Mouse (Mus musculus) thymus, postnatal 10 days (tissue): ENCODE data around the gene Micall1.

Experiments
- DNase-seq, 2 experiments: peaks; one replicate each; pipeline ENCODE4 v3.0.0; 2021; ENCODE audit warnings: low spot score in 2 of 2

The Micall1 gene

DNA sequence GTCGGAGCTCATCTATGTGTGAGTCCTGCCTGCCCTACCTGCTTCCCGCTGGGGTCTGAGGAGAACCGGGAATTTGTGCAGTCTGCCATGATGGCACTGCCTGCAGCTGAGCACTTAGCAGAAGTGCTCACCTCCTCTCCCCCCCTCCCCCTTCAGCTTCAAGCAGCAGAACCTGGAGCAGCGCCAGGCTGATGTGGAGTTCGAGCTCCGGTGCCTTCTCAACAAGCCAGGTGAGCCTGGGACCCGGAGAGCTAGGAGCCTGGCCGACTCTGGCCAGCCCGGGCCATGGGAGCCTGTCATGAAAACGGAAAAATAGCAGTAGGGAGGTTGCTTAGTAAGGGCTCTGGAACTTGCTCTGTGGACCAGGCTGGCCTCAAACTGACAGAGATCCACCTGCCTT, 22.1 kb downstream of the Micall1 start:
- DNase-seq = no peak

DNA sequence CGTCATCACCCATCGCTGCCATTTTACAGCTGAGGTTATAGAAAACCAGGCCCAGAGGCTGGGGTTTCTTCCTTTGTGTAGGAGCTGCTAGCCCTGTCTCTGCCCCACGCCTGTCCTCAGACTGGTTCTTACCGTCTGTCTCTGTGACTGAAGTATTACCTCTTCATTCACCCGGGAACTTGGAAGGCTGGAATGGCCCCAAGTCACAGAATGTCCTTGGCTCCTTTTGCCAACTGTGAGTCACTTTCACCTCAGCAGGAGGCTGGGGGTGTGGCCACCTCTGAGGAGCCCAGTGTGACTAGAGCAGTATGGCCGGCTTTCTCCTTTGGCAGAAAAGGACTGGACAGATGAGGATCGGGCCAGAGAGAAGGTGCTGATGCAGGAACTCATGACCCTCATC, 22.7 kb downstream of the Micall1 start:
- DNase-seq = no peak

- DNase-seq = no peak
Observed at GRCm38 (mm10) chr15:79133191-79133661, 24.5 kb downstream of the Micall1 start.

DNA sequence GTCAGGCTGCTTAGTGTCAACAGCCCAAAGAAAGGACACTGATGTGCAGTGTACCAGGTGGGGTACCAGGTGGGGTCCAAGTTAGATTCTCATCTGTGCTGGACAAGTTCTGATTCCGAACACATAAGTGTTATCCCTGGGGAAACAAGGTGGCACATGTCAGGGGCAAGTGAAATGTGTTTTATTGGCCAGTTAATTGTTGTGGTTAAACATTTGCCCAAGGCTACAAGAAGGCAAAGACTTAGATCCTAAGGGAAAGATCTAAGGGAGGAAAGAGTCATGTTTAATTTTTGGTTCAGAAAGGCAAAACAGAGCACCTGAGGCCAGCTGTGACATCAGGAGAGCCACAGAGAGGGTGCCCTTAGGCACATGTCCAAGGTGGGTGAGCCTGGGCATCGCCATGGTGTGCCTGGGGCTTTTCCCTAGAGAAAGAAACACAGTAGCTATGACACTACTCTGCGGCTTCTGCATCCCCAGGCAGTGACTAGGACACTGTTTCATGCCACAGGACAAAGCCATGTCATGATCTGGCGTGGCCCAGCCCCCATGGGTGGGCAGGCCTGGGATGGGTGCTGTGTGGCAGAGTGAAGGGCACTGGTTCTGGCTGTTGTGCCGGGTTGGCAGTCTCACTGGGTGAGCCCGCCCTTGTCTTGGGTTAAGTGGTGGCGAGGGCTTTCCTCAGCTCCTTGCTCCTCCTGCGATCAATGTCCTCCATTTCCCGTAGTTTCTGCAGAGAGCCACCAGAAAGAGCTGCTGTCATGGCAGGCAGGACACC, 26.0 kb downstream of the Micall1 start:
- DNase-seq = no peak

DNA sequence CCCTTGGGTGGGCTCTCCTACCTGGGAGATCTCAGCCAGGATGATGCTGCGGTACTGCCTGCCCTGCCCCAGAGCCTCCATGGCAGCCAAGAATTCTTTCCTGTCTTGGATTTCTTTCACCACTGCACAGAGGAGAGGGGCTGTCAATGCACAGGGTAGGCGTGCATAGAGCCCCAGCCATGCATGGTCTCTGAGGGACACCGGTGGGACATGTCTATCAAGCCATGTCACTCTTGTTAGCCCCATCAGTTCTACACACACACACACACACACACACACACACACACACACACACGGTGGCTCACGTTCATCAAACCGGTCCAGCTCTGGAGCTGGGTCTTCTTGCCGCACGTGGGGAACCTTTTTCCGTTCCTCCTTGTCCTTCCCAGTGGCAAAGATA, 26.6 kb downstream of the Micall1 start:
- no peak for DNase-seq

- DNase-seq = no peak
Observed at GRCm38 (mm10) chr15:79135783-79136575, 27.3 kb downstream of the Micall1 start.

DNA sequence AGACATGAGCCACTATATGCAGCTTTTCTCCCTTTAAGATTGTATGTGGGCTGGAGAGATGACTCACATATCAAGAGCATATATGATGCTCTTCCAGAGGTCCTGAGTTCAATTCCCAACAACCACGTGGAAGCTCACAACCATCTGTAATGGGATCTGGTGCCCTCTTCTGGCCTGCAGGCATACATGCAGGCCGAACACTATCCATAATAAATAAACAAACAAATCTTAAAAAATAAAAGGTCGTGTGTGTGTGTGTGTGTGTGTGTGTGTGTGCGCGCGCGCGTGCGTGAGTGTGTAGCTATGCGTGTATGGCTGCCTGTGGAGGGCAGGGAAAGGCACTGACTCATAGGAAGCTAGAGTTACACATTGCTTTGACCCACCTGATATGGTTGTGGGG, 30.9 kb downstream of the Micall1 start:
- DNase-seq = no peak

- DNase-seq = peak; percentile 91 to 97
Observed at GRCm38 (mm10) chr15:79140866-79141565, 32.3 kb downstream of the Micall1 start, which contains the start of the genes Polr2f and 1700088E04Rik. Gene Polr2f (plus strand): TSS chr15:79141009. Gene 1700088E04Rik (minus strand): TSS chr15:79141253.

DNA sequence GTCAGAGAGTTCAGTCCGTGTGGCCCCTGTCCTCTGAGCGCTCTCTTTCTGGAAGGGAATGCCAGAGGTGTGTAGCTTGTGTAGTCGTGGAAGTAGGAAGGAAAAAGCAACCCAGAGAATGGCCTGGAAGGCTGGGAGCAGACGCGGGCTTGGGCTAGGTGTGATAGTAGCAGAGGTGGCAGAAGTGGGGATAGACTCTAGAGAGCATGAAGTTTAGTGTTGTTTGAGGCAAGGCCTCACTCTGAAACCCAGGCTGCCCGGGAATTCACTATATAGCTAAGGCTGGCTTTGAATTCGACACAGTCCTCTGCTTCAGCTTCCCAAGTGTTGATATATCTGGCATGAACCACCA, 32.8 kb downstream of the Micall1 start:
- no peak for DNase-seq

DNA sequence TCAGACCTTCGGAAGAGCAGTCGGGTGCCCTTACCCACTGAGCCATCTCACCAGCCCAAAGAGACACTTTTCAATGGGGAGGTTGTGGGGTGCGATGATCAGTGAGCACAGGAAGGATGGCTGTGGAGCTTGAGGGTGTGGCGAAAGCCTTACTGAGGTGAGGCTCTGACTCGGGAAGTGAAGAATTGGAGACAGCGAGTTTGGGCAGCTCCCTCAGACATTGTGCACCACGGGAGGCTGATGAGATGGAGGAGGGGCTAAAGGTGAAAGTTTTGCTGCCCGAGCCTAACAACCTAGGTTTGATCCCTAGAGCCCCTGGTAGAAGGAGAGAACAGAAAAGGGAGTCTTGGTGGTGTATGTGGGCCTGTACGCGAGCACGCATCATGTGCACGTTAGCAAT, 34.6 kb downstream of the Micall1 start:
- DNase-seq = no peak

GRCm38 (mm10) chr15:79144021-79144420, 35.3 kb downstream of the Micall1 start:
- DNase-seq = no peak

DNA sequence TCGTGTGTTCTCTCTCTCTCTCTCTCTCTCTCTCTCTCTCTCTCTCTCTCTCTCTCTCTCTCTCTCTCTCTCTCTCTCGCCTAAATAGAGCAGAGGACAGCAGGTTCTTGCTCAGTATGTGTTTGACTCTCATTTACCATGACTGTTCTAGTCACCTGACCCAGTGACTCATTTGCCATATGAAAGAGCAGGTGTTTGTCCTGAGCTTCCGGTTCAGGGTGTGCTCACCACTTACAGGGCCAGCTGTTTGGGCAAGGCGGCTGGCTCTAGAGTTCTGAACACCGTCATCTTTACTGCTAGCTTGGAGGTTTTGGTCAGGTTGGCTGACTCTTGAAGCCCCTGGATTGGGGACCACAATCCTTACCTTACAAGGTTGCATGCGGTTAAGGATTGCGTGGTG, 36.8 kb downstream of the Micall1 start:
- DNase-seq = no peak

GRCm38 (mm10) chr15:79148533-79148932, 39.8 kb downstream of the Micall1 start:
- DNase-seq = peak; percentile 43 to 82

DNA sequence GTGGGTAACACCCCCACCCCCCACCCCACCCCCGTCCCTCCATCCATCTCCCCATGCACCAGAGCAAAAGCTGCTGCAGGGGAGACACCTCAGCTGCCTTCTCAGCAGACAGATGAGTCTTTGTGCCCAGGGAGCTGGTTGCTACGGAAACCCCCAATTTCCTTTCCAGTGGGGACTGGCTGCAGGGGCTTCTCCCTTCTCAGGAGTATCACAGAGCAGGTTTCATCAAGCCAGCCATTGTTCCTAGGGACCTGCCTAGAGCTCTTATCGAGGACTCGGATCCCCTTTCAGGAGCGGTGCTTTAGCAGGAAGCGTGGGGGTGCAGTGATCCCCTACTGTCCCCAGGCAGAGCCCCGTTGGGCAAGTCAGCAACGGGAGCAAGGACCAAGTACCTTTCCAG, 43.2 kb downstream of the Micall1 start:
- DNase-seq = no peak

DNA sequence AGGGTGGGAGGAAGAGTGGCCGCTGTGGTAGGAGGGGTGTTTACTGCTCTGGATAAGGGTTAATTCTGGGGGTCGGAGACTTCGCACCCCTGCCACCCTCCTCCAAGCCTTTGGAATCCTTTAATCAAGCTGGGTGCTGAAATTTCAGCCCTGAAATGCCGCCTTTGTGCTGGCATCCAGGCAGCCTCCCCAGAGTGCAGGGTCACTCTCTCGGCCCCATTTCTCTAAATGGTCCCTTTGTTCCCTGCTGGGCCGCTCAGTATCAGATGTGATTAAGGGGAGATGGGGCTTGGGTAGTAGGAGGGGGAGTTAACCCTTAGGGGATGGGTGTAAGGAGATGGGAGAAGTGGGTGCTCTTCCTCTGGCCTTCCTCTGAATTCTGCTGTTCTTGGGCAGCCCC, 44.0 kb downstream of the Micall1 start:
- no peak for DNase-seq

GRCm38 (mm10) chr15:79155572-79155971, 46.9 kb downstream of the Micall1 start:
- DNase-seq = no peak

GRCm38 (mm10) chr15:79162301-79162700, 53.6 kb downstream of the Micall1 start:
- no peak for DNase-seq

DNA sequence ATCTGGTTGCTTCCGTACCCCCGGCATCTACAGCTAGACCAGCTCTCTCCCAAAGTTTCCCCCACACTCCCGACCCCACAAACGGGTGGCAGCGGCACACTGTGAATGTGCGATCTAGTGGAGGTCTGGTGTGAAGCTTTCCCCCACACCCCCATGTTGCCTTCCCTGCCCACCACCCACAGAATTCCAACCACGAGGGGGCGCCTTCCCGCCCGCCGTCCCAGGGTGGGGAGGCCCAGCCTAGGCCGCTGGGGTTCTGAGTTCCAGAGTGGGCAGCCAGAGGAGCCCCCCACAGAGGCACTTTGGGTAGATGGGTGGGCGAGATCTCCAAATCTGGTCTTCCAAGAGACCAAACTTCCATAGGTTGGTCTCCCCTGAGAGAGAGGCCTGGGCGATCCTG, 54.1 kb downstream of the Micall1 start:
- DNase-seq = no peak

GRCm38 (mm10) chr15:79164251-79164650, 55.6 kb downstream of the Micall1 start:
- DNase-seq = no peak

- DNase-seq = no peak
Observed at GRCm38 (mm10) chr15:79165140-79165539, 56.4 kb downstream of the Micall1 start, which contains the start of gene Sox10. Gene Sox10 (minus strand): TSS chr15:79165240.

- no peak for DNase-seq
Observed at GRCm38 (mm10) chr15:79166712-79167111, 58.0 kb downstream of the Micall1 start.

DNA sequence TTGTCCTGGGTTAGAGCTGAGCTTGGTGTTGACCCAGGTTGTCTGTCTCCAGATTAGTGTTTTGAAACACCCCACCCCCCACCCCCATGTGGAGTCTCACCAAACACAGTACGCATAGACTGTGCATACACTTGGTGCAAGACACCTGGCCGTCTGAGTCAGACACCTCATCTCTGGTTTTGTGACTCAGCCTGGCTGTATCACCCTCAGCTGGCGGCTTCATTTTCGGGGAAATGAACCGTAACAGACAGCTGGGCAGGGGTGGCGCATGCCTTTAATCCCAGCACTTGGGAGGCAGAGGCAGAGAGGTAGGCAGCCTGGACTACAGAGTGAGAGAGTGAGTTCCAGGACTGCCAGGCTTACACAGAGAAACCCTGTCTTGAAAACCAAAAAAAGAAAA, 68.2 kb downstream of the Micall1 start:
- DNase-seq = no peak
